24 mouse cellular contexts compared by ENCODE assay signal in genomic region chr15:50996296-50996695, GRCm38 (mm10).
"Had no signal": no experiment of that assay in that cellular context is flagged by ENCODE, and none has a peak within 500 bp of the region (broad histone marks: within the 10 kb centered on the region; RNA-seq: fewer than 3 reads in every experiment).

No protein-coding gene starts in this region.

- H3K27me3 ChIP-seq: embryonic facial prominence, embryonic 12.5 days; embryonic facial prominence, embryonic 13.5 days; embryonic facial prominence, embryonic 15.5 days; forebrain, embryonic 12.5 days; forebrain, embryonic 13.5 days; forebrain, embryonic 15.5 days had no signal

- H3K36me3 ChIP-seq: embryonic facial prominence, embryonic 10.5 days; embryonic facial prominence, embryonic 12.5 days; embryonic facial prominence, embryonic 13.5 days; embryonic facial prominence, embryonic 15.5 days; forebrain, embryonic 10.5 days; forebrain, embryonic 12.5 days; forebrain, embryonic 15.5 days had no signal

- DNase-seq: cerebellum, adult 2 months; cerebellum, adult 8-10 months; cerebellum, adult 9-10 months; cerebellum, adult 9-11 months; cerebellum, postnatal 10 days; cerebellum, postnatal 14 days; cerebellum, postnatal 25 days; cerebellum, postnatal 36 days; embryo, embryonic 11 days; forebrain, postnatal 0 days; gastrocnemius, adult 2 months; gastrocnemius, postnatal 10 days; gastrocnemius, postnatal 14 days; gastrocnemius, postnatal 25 days; gastrocnemius, postnatal 36 days had no signal

- H3K4me1 ChIP-seq: embryonic facial prominence, embryonic 12.5 days; forebrain, embryonic 12.5 days had no signal

- H3K27ac ChIP-seq: embryonic facial prominence, embryonic 10.5 days; embryonic facial prominence, embryonic 12.5 days; forebrain, embryonic 10.5 days; forebrain, embryonic 12.5 days; forebrain, embryonic 13.5 days had no signal

- H3K4me3 ChIP-seq: embryonic facial prominence, embryonic 10.5 days; embryonic facial prominence, embryonic 12.5 days; embryonic facial prominence, embryonic 13.5 days; embryonic facial prominence, embryonic 15.5 days; erythroblast, embryonic 14.5 days; forebrain, embryonic 10.5 days; forebrain, embryonic 12.5 days; forebrain, embryonic 13.5 days; forebrain, embryonic 15.5 days; gastrocnemius, adult 2 months had no signal
